Mouse (Mus musculus) liver, embryonic 14.5 days (tissue): ENCODE data around the gene Gm28035.

Source experiments
- CTCF ChIP-seq: IDR thresholded peaks from 2 replicates; pipeline ENCODE4 v1.5.1; 2016; ENCODE audit warnings: antibody characterized with exemption, low read depth, control low read depth
- EP300 ChIP-seq: IDR thresholded peaks from 2 replicates; pipeline ENCODE4 v1.6.1; 2016; ENCODE audit warnings: antibody characterized with exemption, low read depth

DNA sequence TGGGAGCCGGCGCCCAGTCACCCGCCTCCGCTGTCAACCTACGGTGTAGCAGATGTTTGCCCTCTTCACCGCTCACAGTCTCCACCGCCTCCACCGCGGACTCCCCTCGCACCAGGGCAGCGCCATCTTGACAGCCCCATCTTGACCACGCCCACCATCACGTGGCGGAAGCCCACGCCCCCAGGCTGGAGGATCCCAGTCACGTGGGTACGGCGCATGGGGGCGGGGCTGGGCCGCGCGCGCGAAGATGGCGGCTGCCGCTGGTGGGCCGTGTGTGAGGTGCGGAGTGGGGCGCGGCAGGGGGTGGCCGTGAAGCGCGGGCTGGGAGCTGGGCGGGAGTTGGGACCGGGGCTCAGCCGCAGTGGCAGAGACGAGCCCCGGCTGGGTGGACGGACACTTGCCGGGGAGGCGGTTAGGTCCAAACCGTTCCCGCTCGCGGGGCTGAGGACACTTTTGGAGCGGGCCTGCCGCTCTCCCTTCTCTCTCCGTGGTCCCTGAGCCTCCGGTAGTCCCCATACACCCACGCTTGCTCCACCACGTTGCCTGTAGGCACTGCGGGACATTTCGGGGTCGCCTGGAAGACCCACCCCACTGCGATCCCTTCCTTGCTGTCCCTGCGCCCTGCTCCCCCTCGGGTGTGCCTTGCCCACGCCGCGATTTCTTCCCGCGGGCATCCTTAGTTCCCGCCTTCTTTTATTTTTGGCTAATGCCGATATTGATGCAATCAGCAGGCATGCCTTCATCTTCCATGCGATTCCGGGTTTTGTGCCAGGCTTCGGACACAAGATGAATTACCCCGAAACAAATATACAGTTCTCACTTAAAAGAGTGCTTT is 46.0 kb downstream of the Gm28035 start, which contains the start of the genes Dolk and Nup188:
- TF ChIP-seq CTCF, result no peak
- TF ChIP-seq EP300, result no peak
